Mouse (Mus musculus) heart, embryonic 14.5 days (tissue): Measurements from ENCODE around the gene Uimc1. TPM values are rescaled to one million over a fixed set of nuclear protein-coding genes. Genes with fewer than 3 reads are reported as not detected.

Source experiments
- ATAC-seq: fragments of 200-750 bp; cut with Nextera tagmentation; 2 replicates; pipeline ENCODE4 v1.8.0; 2017; ENCODE audit warnings: low read depth, moderate TSS enrichment; ENCODE audit not compliant: insufficient number of reproducible peaks, insufficient read depth, low FRiP score
- H3K27ac ChIP-seq, 2 experiments: fragments of 200-500 bp in 1 of 2; fragments of 300-500 bp in 1 of 2; sonication (generic) in 1 of 2; replicated peaks in 1 of 2; 2 replicates each; pipeline ENCODE4 v1.5.1; 2012 to 2014; ENCODE audit warnings: low read depth in 2 of 2, low read length in 2 of 2, control low read depth in 1 of 2, mild to moderate bottlenecking in 1 of 2, mixed read lengths in 1 of 2; ENCODE audit not compliant: control insufficient read depth in 1 of 2, insufficient read depth in 1 of 2
- H3K27me3 ChIP-seq: fragments of 300-500 bp; sonication (generic); 2 replicates; pipeline ENCODE4 v1.6.1; 2014; ENCODE audit warnings: mild to moderate bottlenecking, low read length, control low read depth; ENCODE audit not compliant: control insufficient read depth, insufficient read depth
- H3K36me3 ChIP-seq: fragments of 300-500 bp; sonication (generic); 2 replicates; pipeline ENCODE4 v1.6.1; 2014; ENCODE audit warnings: mild to moderate bottlenecking, control low read depth, low read length, mixed read lengths; ENCODE audit not compliant: control insufficient read depth, insufficient read depth
- H3K4me1 ChIP-seq, 2 experiments: fragments of 200-500 bp in 1 of 2; fragments of 300-500 bp in 1 of 2; sonication (generic) in 1 of 2; 2 replicates each; pipeline ENCODE4 v1.6.1; 2012 to 2014; ENCODE audit warnings: low read length in 2 of 2, control low read depth in 1 of 2, mixed read lengths in 1 of 2; ENCODE audit not compliant: control insufficient read depth in 2 of 2, insufficient read depth in 2 of 2
- H3K4me2 ChIP-seq: fragments of 300-500 bp; sonication (generic); 2 replicates; pipeline ENCODE4 v1.6.1; 2014; ENCODE audit warnings: mild to moderate bottlenecking, low read length
- H3K4me3 ChIP-seq, 2 experiments: fragments of 200-500 bp in 1 of 2; fragments of 300-500 bp in 1 of 2; sonication (generic) in 1 of 2; 2 replicates each; pipeline ENCODE4 v1.5.1; 2012 to 2014; ENCODE audit warnings: low read length in 2 of 2, mild to moderate bottlenecking in 2 of 2, control low read depth in 1 of 2, low read depth in 1 of 2, moderate library complexity in 1 of 2; ENCODE audit not compliant: control insufficient read depth in 1 of 2, insufficient read depth in 1 of 2
- H3K9ac ChIP-seq: fragments of 300-500 bp; sonication (generic); 2 replicates; pipeline ENCODE4 v1.6.1; 2014; ENCODE audit warnings: mild to moderate bottlenecking, low read length
- H3K9me3 ChIP-seq: fragments of 300-500 bp; sonication (generic); 2 replicates; pipeline ENCODE4 v1.6.1; 2016; ENCODE audit warnings: low read length, control low read depth; ENCODE audit not compliant: control insufficient read depth
- WGBS: fragments of 180-500 bp; shearing (Covaris S2); extraction: QIAGEN DNeasy Blood & Tissue Kit; methylation state at CpG from one replicate; pipeline ENCODE4 v1.1.7; 2014; 5-methylcytosine and 5-hydroxymethylcytosine counted together
- polyA plus RNA-seq: library from polyadenylated mRNA; unstranded; fragments of >200 nt; fragmentation: Nextera tagmentation; extraction: Ambion mirVana; gene quantifications from 2 replicates; pipeline ENCODE4 v1.2.1, GENCODE M21; 2014

Uimc1 gene
- polyA plus RNA-seq, 1 experiment from 2014 or later, result 19.3 TPM

- no peak overlapping the region for H3K4me3 ChIP-seq
- no peak overlapping the region for H3K27ac ChIP-seq
- 61% methylated on average over 7 of the region's 7 CpGs for WGBS
- H3K9ac ChIP-seq, result no peak overlapping the region
- no peaks in the 10 kb centered on the region; the same call in none of the 2 replicates for H3K27me3 ChIP-seq
- H3K4me1 ChIP-seq, result no peaks in the 10 kb centered on the region
- H3K4me2 ChIP-seq, result no peak overlapping the region
- H3K9me3 ChIP-seq, result no peaks in the 10 kb centered on the region
- ATAC-seq, result no peak
- H3K36me3 ChIP-seq, result no peaks in the 10 kb centered on the region
These were observed 93.7 kb downstream of the Uimc1 start for GRCm38 (mm10) chr13:55006415-55006742.

GRCm38 (mm10) chr13:55005691-55006414 is 94.2 kb downstream of the Uimc1 start:
- Histone ChIP-seq H3K9me3 (no peaks in the 10 kb centered on the region), H3K4me2 (no peak overlapping the region), H3K27me3 (no peaks in the 10 kb centered on the region; the same call in none of the 2 replicates), H3K36me3 (no peaks in the 10 kb centered on the region), H3K4me3 (no peak overlapping the region), H3K4me1 (no peaks in the 10 kb centered on the region), H3K9ac (no peak overlapping the region), H3K27ac (no peak overlapping the region)
- WGBS, result 74% methylated on average over 31 of the region's 31 CpGs
- ATAC-seq, result no peak

DNA sequence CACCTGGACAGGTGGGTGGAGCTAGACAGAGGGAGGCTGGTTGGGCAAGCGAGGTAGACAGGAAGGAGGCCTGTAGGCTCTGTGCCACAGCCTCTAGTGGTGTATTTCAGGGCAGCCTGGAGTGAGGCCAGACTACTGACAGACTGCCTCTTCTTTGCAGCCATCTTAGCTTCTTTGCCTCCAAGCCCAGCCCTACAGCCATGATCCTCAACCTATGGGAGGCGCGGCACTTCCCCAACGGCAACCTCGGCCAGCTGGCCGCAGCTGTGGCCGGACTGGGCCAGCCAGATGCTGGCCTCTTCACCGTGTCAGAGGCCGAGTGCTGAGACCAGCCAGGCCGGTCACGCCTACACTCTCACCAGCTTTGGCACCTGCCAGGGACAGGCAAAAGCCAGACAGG is 95.5 kb downstream of the Uimc1 start:
- Histone ChIP-seq H3K4me3 (no peak overlapping the region), H3K36me3 (no peaks in the 10 kb centered on the region), H3K27ac (no peak overlapping the region), H3K9ac (no peak overlapping the region), H3K4me2 (no peak overlapping the region), H3K27me3 (no peaks in the 10 kb centered on the region; the same call in 1 of the 2 replicates), H3K9me3 (no peaks in the 10 kb centered on the region), H3K4me1 (no peaks in the 10 kb centered on the region)
- ATAC-seq, result no peak
- 71% methylated on average over 11 of the region's 11 CpGs for WGBS

GRCm38 (mm10) chr13:55002090-55002489 is 98.0 kb downstream of the Uimc1 start:
- no peaks in the 10 kb centered on the region for H3K9me3 ChIP-seq
- no peak overlapping the region for H3K4me2 ChIP-seq
- no peak overlapping the region for H3K27ac ChIP-seq
- H3K4me1 ChIP-seq, result no peaks in the 10 kb centered on the region
- no peak for ATAC-seq
- no peaks in the 10 kb centered on the region; the same call in 1 of the 2 replicates for H3K27me3 ChIP-seq
- no peaks in the 10 kb centered on the region for H3K36me3 ChIP-seq
- WGBS, result 71% methylated on average over 10 of the region's 10 CpGs
- no peak overlapping the region for H3K9ac ChIP-seq
- no peak overlapping the region for H3K4me3 ChIP-seq

- no peak overlapping the region for H3K9ac ChIP-seq
- no peaks in the 10 kb centered on the region; the same call in 1 of the 2 replicates for H3K27me3 ChIP-seq
These were observed 99.7 kb downstream of the Uimc1 start for GRCm38 (mm10) chr13:55000433-55000832.

DNA sequence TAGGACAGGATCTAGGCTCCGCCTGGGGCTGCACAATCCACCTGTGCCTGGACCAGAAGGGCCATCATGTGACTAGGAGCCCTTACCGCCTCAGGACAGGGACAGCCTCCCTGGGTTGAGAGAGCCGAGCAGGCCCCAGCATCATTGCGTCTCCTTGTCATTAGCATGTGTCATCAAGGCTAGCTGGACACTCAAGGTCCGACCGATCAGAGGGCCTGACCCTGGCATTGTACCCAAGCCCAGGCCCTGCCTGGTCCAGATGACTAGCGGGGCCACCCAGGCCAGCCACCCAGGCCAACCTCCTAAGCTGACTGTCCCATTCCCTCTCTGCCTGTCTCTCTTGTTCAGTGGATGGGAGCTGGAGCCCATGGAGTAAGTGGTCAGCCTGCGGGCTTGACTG is 102.5 kb downstream of the Uimc1 start:
- Histone ChIP-seq H3K4me3 (no peak overlapping the region), H3K9me3 (no peaks in the 10 kb centered on the region), H3K9ac (no peak overlapping the region), H3K4me2 (no peak overlapping the region), H3K27ac (no peak overlapping the region), H3K4me1 (peaks cover 3 to 7% of the 10 kb centered on the region in 2 experiments; a peak in 2 of 4 replicates), H3K36me3 (no peaks in the 10 kb centered on the region), H3K27me3 (no peaks in the 10 kb centered on the region; the same call in 1 of the 2 replicates)
- ATAC-seq, result no peak
- 83% methylated on average over 8 of the region's 8 CpGs for WGBS

More at GRCm38 (mm10) chr13:55000433-55000832, 99.7 kb downstream of the Uimc1 start:
- no peaks in the 10 kb centered on the region for H3K36me3 ChIP-seq
- H3K4me1 ChIP-seq, result no peaks in the 10 kb centered on the region
- H3K27ac ChIP-seq, result no peak overlapping the region
- ATAC-seq, result no peak
- no peak overlapping the region for H3K4me3 ChIP-seq
- no peaks in the 10 kb centered on the region for H3K9me3 ChIP-seq
- H3K4me2 ChIP-seq, result no peak overlapping the region
- 74% methylated on average over 10 of the region's 10 CpGs for WGBS

DNA sequence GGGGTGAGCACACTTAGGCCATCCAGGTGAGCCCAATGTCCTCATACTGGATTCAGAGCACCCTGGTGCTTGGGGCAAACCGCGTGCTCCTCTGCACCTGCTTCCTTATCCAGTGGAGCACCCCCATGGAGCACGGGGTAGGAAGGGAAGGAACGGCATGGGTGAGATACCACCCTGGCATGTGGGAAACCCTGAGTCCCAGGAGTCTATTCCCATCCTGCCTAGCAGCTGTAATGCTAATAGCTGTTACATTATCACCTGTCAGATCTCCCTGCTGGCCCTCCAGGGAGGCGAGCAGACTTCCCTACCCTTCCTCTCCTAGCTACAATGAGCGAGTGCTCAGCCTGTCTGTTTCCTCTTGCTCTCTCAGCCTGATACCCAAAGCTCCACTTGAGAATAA is 104.9 kb downstream of the Uimc1 start:
- no peaks in the 10 kb centered on the region for H3K9me3 ChIP-seq
- no peak overlapping the region for H3K4me3 ChIP-seq
- H3K4me2 ChIP-seq, result no peak overlapping the region
- H3K36me3 ChIP-seq, result no peaks in the 10 kb centered on the region
- ATAC-seq, result no peak
- no peak overlapping the region for H3K9ac ChIP-seq
- no peaks in the 10 kb centered on the region; the same call in 1 of the 2 replicates for H3K27me3 ChIP-seq
- no peak overlapping the region for H3K27ac ChIP-seq
- WGBS, result 37% methylated on average over 6 of the region's 6 CpGs
- peaks cover 3 to 7% of the 10 kb centered on the region in 2 experiments; a peak in 2 of 4 replicates for H3K4me1 ChIP-seq

- Histone ChIP-seq H3K4me2 (no peak overlapping the region), H3K27ac (peak overlapping the region; percentile 10; a peak in 1 of 4 replicates), H3K27me3 (no peaks in the 10 kb centered on the region; the same call in 1 of the 2 replicates), H3K9me3 (no peaks in the 10 kb centered on the region), H3K9ac (no peak overlapping the region), H3K4me3 (no peak overlapping the region), H3K4me1 (peaks cover 3 to 7% of the 10 kb centered on the region in 2 experiments; a peak in 2 of 4 replicates), H3K36me3 (no peaks in the 10 kb centered on the region)
- no peak for ATAC-seq
- WGBS, result 13% methylated on average over 4 of the region's 4 CpGs
These were observed 105.5 kb downstream of the Uimc1 start for GRCm38 (mm10) chr13:54994576-54994975.
